Mouse (Mus musculus) bone marrow macrophage, adult 2 months (primary cell): Measurements from ENCODE around the gene Sgip1.

ENCODE experiments used
- CTCF ChIP-seq: IDR thresholded peaks from 2 replicates; pipeline ENCODE4 v1.5.1; 2012; ENCODE audit warnings: low read depth, mild to moderate bottlenecking, low read length, moderate library complexity
- POLR2A ChIP-seq: IDR thresholded peaks from 2 replicates; pipeline ENCODE4 v1.6.1; 2012; ENCODE audit warnings: mild to moderate bottlenecking, low read depth, low read length, borderline replicate concordance

DNA sequence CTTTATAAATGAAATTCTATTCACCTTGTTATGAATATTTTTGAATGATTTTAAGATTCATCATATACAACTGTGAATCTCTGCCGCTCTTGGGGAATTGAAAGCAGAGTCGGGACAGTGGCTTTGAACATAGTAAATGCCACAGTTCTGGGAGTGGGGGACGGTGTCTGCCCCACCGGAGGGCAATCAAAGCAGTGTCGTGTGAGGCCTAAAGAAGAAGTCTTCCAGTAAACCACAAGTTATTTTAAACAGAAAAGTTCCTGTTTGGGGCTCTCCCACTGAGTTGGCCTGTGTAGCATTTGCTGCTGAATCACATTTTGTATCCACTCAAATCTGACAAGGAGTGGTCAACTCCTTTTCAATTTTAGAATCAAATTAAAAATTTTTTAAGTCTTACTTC is 230.1 kb downstream of the Sgip1 start:
- TF ChIP-seq CTCF (no peak), POLR2A (no peak)
